Mouse (Mus musculus) megakaryocyte, embryonic 14.5 days (primary cell): ENCODE results near the gene Hjurp.

Experiments
- FLI1 ChIP-seq: IDR thresholded peaks from 2 replicates; pipeline ENCODE4 v1.6.1; 2012; ENCODE audit warnings: low read length, inconsistent platforms, mixed read lengths
- GATA1 ChIP-seq: IDR thresholded peaks from 3 replicates; pipeline ENCODE4 v1.6.1; 2012; ENCODE audit warnings: mixed read lengths, low read length, inconsistent platforms, borderline replicate concordance

DNA sequence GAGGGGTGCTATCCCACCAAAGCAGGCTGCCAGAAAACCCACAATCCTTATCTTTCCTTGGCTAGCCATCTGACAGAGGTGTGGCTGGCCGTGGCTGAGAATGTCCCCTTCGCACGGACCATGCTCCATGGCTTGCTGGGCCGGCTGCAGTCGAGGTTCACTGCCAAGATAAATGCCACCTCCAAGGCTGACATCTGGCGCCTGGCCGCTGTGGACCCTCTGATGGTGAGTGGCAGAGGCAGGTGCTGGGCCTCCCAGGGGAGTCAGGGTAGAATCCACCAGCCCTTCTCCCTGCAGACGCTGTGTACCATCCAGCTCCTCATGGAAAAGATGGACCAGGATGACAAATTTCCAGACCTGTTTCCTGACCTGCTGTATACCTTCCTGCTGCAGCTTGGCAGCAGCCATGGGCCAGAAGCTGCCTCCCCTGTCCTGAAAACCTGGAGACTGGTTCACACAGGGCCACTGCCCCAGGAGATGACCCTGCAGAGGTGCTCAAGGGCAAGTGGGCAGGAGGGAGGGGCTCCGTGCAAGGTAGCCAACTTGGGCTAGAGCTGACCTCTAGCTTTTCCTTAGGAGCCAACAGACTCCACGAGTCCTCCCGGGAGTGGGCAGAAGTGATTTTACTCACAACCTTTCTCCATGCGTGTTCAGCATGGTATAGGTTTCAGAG, 22.5 kb downstream of the Hjurp start:
- TF ChIP-seq FLI1 (no peak; the same call in 1 of the 2 replicates), GATA1 (no peak; the same call in 2 of the 3 replicates)
